Mouse (Mus musculus): Measurements from ENCODE around the gene Etv6.

The Etv6 gene

DNA sequence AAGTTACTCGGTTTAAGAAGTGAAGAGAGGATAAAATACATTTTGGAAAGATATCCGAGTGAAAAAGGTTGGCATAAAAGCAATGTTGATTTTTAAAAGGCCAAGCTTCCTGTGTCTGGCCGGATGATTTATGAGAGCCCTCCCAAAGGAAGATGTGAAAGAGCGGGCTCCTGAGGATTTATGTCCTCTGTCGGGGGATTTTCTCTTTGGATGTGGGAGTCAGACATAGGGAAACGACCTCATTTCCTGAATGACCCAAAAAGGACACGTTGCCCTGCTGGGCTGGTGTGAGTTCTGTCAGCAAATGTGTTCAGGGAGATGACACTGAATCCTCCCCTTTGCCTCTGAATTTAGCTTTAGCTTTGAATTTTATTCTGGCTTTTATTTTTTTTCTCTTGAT is 8.0 kb downstream of the Etv6 start:
- no peak for DNase-seq (ENCODE audit: low spot score)

DNA sequence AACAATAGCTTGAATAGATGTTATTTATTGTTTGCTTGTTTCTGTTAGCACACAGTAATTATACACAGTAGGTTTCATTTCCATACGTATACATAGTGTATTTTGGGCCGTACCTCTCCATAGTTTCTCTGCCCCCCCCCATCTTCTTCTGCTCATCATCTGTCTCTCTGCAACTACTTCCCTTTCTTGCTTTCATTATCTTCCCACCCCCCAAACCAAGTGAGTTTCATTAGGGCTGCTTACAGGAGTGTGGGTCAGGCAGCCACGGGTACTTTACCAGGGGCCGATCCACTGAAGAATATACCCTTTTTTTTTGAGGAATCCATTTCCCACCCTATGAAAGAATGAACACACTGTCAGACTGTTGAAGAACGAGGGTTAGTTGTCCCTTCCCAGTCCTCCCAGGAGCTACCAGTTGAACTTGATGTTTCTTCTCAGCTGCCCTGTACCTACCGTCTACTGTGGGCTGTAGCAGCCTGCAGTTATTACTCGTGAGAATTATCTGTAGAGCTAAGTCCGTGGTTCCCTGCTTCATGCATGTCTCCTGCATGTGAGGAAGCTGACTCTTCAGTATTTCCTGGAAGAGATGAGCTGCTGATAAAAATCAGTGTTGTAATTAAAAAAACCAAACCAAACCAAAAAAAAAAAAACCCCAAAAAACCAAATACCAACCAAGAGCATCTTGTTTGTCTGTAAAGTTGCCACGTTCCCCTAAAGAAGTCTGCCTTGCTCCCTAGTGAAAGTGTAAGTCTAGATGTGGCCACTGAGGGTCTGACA is 9.8 kb downstream of the Etv6 start:
- DNase-seq (ENCODE audit: low spot score), result no peak

DNA sequence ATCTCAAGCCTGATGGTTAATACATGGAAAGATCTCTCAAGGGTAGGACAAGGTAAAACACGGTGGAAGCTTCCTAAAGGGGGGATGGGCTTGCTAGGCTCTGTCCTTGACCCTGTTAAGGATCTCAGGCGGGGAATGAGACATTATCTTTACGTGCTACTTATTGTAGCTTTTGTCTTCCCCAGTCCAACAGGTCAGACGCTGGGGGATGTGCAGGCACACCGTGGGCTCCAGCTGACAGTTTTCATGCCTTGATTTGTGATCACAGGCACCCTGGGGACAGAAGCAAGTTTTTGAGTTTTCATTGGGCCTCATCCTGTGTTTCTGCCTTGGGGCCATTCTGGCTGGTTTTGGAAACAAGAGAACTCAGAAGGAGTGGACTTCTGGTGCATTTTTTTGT is 10.6 kb downstream of the Etv6 start:
- DNase-seq (ENCODE audit: low spot score), result no peak

DNA sequence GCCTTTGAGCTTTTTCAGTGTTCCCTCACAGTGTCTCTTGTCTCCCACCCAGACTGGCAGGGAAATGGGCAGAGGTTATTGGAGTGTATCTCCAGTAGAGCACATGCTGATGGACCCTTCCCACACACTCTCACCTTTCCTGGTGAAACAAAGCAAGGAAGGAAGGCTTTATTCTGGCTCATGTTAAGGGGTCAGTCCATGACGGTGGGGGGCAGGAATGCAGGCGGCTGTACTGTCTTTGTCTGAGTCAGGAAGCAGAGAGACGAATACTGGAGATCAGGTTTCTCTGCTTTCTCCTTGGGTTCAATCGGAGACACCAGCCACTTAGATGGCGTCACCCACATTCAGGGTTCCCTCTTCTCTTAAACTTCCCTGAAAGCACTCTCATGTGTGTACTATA is 11.7 kb downstream of the Etv6 start:
- no peak for DNase-seq (ENCODE audit: low spot score)

- no peak for DNase-seq (ENCODE audit: low spot score)
These were observed 12.5 kb downstream of the Etv6 start for GRCm38 (mm10) chr6:134047974-134048373.

DNA sequence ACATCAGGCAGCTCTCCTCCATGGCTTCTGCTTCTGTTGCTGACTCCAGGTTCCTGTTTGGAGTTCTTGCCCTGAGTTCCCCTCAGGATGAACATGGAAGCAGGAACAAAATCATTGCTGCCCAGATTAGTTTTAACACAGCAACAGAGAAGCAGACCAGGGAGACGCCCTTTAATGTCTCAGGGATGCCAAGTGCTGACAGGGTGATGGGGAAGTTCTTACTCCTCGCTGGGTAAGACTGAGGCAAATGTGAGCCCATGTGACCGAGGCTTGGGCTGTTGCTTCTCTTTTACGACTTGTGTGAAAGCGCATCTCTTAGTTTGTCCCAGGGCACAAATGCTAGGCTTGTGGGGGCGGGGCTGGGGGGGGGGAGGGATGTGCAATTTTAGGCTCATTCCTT is 13.5 kb downstream of the Etv6 start:
- DNase-seq (ENCODE audit: low spot score), result no peak

GRCm38 (mm10) chr6:134050466-134050865 is 15.0 kb downstream of the Etv6 start:
- no peak for DNase-seq (ENCODE audit: low spot score)

- DNase-seq (ENCODE audit: low spot score), result no peak
These were observed 16.4 kb downstream of the Etv6 start for GRCm38 (mm10) chr6:134051950-134052349.

DNA sequence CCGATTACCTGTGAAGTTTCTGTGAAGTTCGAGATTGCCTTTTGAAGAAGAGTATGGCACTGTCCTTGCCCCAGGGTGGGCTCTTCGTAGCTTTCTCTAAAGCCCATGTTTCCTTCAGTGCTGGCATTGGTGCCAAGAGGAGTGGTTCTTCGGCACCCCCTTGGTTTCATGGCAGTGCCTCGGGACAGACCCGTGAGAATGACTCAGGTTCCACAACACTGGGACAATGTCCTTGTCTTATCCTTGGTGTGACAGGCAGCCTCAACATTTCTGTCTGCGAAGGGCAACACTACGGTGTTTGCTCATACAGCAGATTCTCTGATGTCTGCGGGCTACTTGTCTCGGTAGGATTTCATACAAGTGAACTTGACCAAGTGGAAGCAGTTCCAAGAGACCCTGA is 17.6 kb downstream of the Etv6 start:
- DNase-seq (ENCODE audit: low spot score), result no peak

DNA sequence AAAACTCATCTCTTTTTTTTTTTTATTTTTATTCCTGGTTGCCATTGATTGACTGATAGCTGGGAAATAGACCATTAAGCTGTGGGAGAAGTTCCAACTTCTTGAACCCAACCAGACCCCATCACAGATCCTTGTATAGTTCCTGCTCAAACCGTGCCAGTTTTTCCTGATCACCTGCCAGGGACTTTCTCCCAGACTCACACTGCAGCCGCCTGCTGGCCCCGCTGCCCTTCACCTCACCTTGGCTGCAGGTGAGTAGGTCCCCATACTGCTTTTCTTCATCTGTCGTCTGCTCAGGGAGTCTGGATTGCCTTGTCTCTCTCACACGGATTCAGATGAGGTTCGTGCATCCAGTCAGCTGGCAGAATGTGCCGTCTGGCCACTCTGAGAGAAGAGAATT is 18.1 kb downstream of the Etv6 start:
- DNase-seq (ENCODE audit: low spot score), result no peak

DNA sequence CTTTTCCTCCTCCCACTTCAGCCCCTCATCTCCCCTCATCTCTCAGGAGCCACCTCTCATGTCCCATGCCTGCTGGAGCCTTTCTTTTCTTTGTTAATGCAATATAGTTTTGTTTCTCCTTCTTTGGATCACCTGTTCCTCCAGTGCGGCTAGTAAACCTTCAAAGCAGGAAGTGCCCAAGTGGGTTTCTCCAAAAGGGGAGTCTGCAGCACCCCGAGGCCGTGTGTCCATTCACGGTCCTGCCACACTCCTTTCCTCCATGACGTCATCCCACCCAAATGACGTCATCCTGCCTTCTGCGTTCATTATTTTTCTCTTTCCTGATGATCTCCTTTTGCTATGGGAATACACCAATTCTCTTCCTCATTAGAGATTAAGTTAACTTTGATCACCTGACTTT is 20.1 kb downstream of the Etv6 start:
- DNase-seq (ENCODE audit: low spot score), result no peak

- DNase-seq (ENCODE audit: low spot score), result no peak
These were observed 23.0 kb downstream of the Etv6 start for GRCm38 (mm10) chr6:134058451-134058850.

DNA sequence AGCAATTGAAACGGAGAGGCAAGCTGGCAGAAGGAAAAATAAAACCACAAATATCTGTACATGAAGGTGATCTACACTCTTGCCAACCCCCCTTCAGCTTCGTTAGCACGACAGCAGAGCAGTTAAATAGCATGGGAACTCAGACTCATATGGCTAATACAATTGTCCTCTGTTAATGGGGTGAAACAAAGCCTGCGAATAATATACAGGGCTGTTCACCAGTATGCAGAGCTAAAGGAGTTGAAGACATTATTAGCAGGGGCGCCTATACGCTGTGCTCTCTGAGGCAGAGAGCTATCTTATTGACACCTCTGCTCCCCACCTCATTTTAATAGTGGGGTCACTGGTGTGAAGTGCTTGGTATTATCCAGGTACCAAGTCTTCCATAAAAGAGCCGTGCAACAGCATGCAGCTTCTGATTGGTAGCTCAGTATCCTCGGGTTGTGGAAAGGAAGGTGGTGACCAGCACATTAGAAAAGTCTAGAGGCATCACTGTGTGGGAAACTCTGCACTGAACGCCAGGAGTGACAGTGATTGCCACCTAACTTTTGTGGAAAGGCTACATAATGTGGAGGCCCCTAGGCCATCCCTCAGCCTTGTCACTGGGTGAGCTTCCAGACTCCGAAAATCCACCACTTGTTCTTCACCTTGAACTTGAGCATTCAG is 23.5 kb downstream of the Etv6 start:
- DNase-seq (ENCODE audit: low spot score), result no peak

GRCm38 (mm10) chr6:134059552-134059891 is 24.0 kb downstream of the Etv6 start:
- DNase-seq (ENCODE audit: low spot score), result no peak

- no peak for DNase-seq (ENCODE audit: low spot score)
These were observed 24.5 kb downstream of the Etv6 start for GRCm38 (mm10) chr6:134060036-134060435.

GRCm38 (mm10) chr6:134060811-134061210 is 25.3 kb downstream of the Etv6 start:
- DNase-seq (ENCODE audit: low spot score), result no peak

GRCm38 (mm10) chr6:134065018-134065725 is 29.7 kb downstream of the Etv6 start:
- no peak for DNase-seq (ENCODE audit: low spot score)

DNA sequence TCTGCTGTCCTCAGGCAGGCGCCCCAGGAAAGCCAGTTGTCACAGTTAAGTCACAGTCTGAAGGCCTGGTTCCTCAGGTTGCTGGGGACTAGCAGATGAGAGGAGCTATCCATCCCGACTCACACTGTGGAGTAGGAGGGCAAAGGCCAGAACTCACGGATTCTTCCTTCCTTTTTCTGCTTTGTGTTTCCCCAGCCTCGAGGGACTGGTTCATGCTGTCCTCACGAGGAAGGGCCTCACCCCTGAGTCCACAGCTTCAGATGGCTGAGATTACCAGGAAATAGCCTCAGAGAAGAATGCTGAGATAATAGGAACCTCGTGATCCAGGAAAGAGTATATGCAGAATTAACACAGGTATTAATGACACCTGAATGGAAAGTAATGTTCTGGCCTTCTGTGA is 30.6 kb downstream of the Etv6 start:
- no peak for DNase-seq (ENCODE audit: low spot score)

GRCm38 (mm10) chr6:134066996-134067395 is 31.5 kb downstream of the Etv6 start:
- DNase-seq (ENCODE audit: low spot score), result no peak

GRCm38 (mm10) chr6:134067536-134067935 is 32.0 kb downstream of the Etv6 start:
- no peak for DNase-seq (ENCODE audit: low spot score)

DNA sequence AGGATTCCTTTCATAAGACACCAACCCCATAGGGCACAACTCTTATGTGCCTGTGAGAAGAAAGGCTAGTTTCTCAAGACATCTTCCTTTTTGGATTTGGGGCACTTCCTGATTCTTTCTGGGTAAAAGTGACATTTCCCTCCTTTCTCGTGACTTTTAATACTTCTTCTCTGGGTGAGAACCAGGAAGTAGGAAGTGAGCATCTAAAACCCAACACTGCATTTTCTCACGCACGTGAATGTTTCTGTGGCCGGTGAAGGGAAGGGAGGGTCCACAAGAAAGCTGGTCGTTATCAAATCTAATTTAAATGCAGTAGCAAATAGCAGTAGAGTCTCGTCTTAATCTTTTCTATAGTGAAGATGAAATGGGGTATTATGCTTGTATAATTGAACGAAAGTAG is 36.9 kb downstream of the Etv6 start:
- no peak for DNase-seq (ENCODE audit: low spot score)

DNA sequence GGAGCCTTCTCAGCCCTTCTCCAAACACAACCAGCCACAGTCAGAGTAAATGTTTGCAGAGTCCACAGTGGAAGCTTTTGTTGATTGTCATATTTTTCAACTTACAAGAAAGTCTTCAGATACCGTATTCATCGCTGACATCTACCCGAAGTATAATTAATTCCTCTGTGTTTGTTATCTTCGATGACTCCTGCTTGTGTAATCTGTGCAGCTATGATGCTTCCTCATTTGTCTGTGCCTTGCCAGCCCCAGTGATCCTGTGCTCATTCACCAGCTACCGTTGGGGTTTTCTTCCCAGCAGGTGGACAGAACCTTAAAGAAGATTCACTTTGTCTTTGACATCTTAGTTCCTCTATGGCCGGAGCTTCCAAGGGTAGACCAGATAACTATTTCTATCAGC is 37.4 kb downstream of the Etv6 start:
- DNase-seq (ENCODE audit: low spot score), result no peak

DNA sequence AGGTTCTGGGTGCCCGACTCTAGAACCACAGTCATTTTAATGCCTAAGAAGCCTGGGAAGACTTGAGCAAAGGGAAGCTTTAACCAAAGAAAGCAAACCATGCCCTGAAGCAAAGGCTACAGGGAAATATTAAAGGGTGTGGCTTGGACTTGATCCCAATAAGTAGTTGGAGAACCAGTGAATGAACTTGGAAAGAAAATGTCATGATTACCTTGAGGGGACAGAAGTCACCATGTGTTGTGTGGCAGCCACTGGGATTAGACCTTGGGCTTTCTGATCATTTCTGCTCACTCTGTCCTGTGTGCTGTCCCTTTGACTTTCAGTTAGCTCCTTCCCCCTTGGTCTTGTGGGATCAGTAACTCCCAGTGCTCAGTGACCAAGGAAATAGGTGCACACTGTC is 38.9 kb downstream of the Etv6 start:
- DNase-seq (ENCODE audit: low spot score), result no peak
